Mouse (Mus musculus) liver, embryonic 11.5 days (tissue): ENCODE data around the gene Lexm. TPM values are rescaled to one million over a fixed set of nuclear protein-coding genes. Genes with fewer than 3 reads are reported as not detected.

Source experiments
- polyA plus RNA-seq: library from polyadenylated mRNA; unstranded; fragments of >200 nt; fragmentation: Nextera tagmentation; extraction: Ambion mirVana; gene quantifications from 2 replicates; pipeline ENCODE4 v1.2.1, GENCODE M21; 2014

Lexm gene
- polyA plus RNA-seq, 1 experiment from 2014 or later, result 0.52 TPM

Other genes with a start within 250 kb of the Lexm start
- 71.5 and 75.4 TPM in 2 replicates for gene Pcsk9, start 152.9 kb downstream of the Lexm start, polyA plus RNA-seq
- gene Bsnd, start 125.0 kb downstream of the Lexm start, polyA plus RNA-seq, result not detected in 2 replicates
- 22.9 and 23.0 TPM in 2 replicates for gene Dhcr24, start 56.2 kb downstream of the Lexm start, polyA plus RNA-seq
- gene Ttc22, start 5.2 kb upstream of the Lexm start, polyA plus RNA-seq, result 0.12 TPM in 2 replicates
- 11.5 and 11.7 TPM in 2 replicates for gene Pars2, start 33.8 kb upstream of the Lexm start, polyA plus RNA-seq
- gene Ttc4, start 61.7 kb upstream of the Lexm start, polyA plus RNA-seq, result 72.3 and 74.8 TPM in 2 replicates
- 0.22 TPM in 2 replicates for gene Mroh7, start 113.7 kb upstream of the Lexm start, polyA plus RNA-seq
- gene Fam151a, start 116.6 kb upstream of the Lexm start, polyA plus RNA-seq, result 0.11 TPM in 1 of 2 replicates, not detected in the other
- 2.9 and 3.9 TPM in 2 replicates for gene Acot11, start 187.8 kb upstream of the Lexm start, polyA plus RNA-seq